Mouse (Mus musculus): ENCODE data around the gene Atp6v1b1.

GRCm38 (mm10) chr6:83756051-83756450 lies 13.3 kb downstream of the Atp6v1b1 start:
- no peak for TF ChIP-seq POLR2A (IDR thresholded peaks at IDR 0.05; ENCODE audit: insufficient read length, low read depth)
- no peak for TF ChIP-seq TCF12 (IDR thresholded peaks at IDR 0.05; ENCODE audit: insufficient read depth, poor library complexity, severe bottlenecking)
- TF ChIP-seq POLR2AphosphoS2 (IDR thresholded peaks at IDR 0.05; ENCODE audit: insufficient read length, low read depth) = no peak
- TF ChIP-seq USF1 (IDR thresholded peaks at IDR 0.05; ENCODE audit: low read depth) = no peak
